Mouse (Mus musculus) forebrain, embryonic 14.5 days (tissue): ENCODE data around the gene Dlg1. TPM values are rescaled to one million over a fixed set of nuclear protein-coding genes. Genes with fewer than 3 reads are reported as not detected.

Experiments
- ATAC-seq: fragments of 200-750 bp; cut with Nextera tagmentation; 2 replicates; pipeline ENCODE4 v1.8.0; 2017; ENCODE audit warnings: mild to moderate bottlenecking, moderate library complexity
- DNase-seq: peaks from one replicate; pipeline ENCODE4 v3.0.0-alpha.2; 2015; ENCODE audit warnings: low spot score
- H3K27ac ChIP-seq: fragments of 300-500 bp; sonication (generic); 2 replicates; pipeline ENCODE4 v1.5.1; 2014; ENCODE audit warnings: low read depth, mild to moderate bottlenecking, control low read depth, low read length, moderate library complexity
- H3K27me3 ChIP-seq: fragments of 300-500 bp; sonication (generic); replicated peaks from 2 replicates; pipeline ENCODE4 v1.6.1; 2014; ENCODE audit warnings: low read length, control low read depth, mixed read lengths; ENCODE audit not compliant: control insufficient read depth, insufficient read depth
- H3K36me3 ChIP-seq: fragments of 300-500 bp; sonication (generic); 2 replicates; pipeline ENCODE4 v1.6.1; 2014; ENCODE audit warnings: low read length, control low read depth; ENCODE audit not compliant: control insufficient read depth, insufficient read depth
- H3K4me1 ChIP-seq: fragments of 300-500 bp; sonication (generic); 2 replicates; pipeline ENCODE4 v1.6.1; 2014; ENCODE audit warnings: antibody characterized with exemption, low read length, control low read depth; ENCODE audit not compliant: control insufficient read depth, insufficient read depth
- H3K4me2 ChIP-seq: fragments of 300-500 bp; sonication (generic); 2 replicates; pipeline ENCODE4 v1.6.1; 2014; ENCODE audit warnings: mild to moderate bottlenecking, control low read depth, low read length
- H3K4me3 ChIP-seq: fragments of 300-500 bp; sonication (generic); 2 replicates; pipeline ENCODE4 v1.5.1; 2014; ENCODE audit warnings: low read depth, low read length, control low read depth
- H3K9ac ChIP-seq: fragments of 300-500 bp; sonication (generic); 2 replicates; pipeline ENCODE4 v1.6.1; 2014; ENCODE audit warnings: mild to moderate bottlenecking, low read length, control low read depth, moderate library complexity
- H3K9me3 ChIP-seq: fragments of 300-500 bp; sonication (generic); replicated peaks from 2 replicates; pipeline ENCODE4 v1.6.1; 2016; ENCODE audit warnings: low read length, control low read depth, mixed read lengths; ENCODE audit not compliant: control insufficient read depth
- WGBS: fragments of 180-500 bp; shearing (Covaris S2); extraction: QIAGEN DNeasy Blood & Tissue Kit; methylation state at CpG from one replicate; pipeline ENCODE4 v1.1.7; 2014; 5-methylcytosine and 5-hydroxymethylcytosine counted together
- polyA plus RNA-seq: library from polyadenylated mRNA; unstranded; fragments of >200 nt; fragmentation: Nextera tagmentation; extraction: Ambion mirVana; gene quantifications from 2 replicates; pipeline ENCODE4 v1.2.1, GENCODE M21; 2014

Gene Dlg1
- polyA plus RNA-seq, 1 experiment from 2014 or later: 14.1 TPM

- ATAC-seq: no peak
- 74% methylated on average over 4 of the region's 4 CpGs for WGBS
- no peaks in the 10 kb centered on the region for H3K9me3 ChIP-seq
- H3K4me2 ChIP-seq: no peak overlapping the region
- no peaks in the 10 kb centered on the region for H3K36me3 ChIP-seq
- no peak overlapping the region for H3K9ac ChIP-seq
- no peaks in the 10 kb centered on the region for H3K4me1 ChIP-seq
- no peak for DNase-seq
- H3K4me3 ChIP-seq: no peak overlapping the region
- no peak overlapping the region for H3K27ac ChIP-seq
- H3K27me3 ChIP-seq: no peaks in the 10 kb centered on the region
Measured at GRCm38 (mm10) chr16:31905331-31905730, 242.1 kb downstream of the Dlg1 start.

- Histone ChIP-seq H3K9me3 (no peaks in the 10 kb centered on the region), H3K27ac (no peak overlapping the region), H3K4me3 (no peak overlapping the region), H3K4me2 (0 out of 2 replicates have a peak overlapping the region, but pooled peaks have one; percentile 8), H3K4me1 (no peaks in the 10 kb centered on the region), H3K9ac (no peak overlapping the region), H3K27me3 (no peaks in the 10 kb centered on the region), H3K36me3 (no peaks in the 10 kb centered on the region)
- WGBS: 29% methylated on average over 20 of the region's 20 CpGs
- ATAC-seq: no peak
- no peak for DNase-seq
Measured at GRCm38 (mm10) chr16:31905891-31906825, 242.9 kb downstream of the Dlg1 start.

GRCm38 (mm10) chr16:31906896-31907295, 243.7 kb downstream of the Dlg1 start:
- 20% methylated on average over 9 of the region's 9 CpGs for WGBS

DNA sequence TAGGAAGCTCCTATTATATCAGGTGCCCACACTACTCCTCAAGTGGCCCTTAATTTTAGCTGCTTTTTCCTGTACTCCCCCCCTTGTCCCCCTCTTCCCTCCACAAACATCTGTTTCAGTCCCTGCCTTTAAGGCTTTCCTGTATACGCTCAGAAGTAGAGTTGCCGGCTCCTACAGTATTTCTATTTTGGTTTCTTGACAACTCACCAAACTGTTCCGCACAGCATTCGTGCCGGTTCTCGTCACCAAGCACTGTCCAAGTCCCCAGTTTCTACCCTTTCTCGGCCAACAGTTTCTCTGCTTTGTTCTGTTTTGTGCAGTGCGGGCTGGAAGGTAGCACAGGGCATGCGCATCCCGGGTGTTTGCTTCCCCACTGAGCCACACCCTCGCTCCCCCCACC, 245.7 kb downstream of the Dlg1 start:
- Histone ChIP-seq H3K27me3 (no peaks in the 10 kb centered on the region), H3K4me1 (no peaks in the 10 kb centered on the region), H3K9me3 (no peaks in the 10 kb centered on the region), H3K9ac (no peak overlapping the region), H3K4me2 (no peak overlapping the region), H3K27ac (no peak overlapping the region), H3K36me3 (no peaks in the 10 kb centered on the region), H3K4me3 (no peak overlapping the region)
- DNase-seq (no peak), ATAC-seq (no peak)
- WGBS: 61% methylated on average over 11 of the region's 11 CpGs

More at GRCm38 (mm10) chr16:31906896-31907295, 243.7 kb downstream of the Dlg1 start:
- no peaks in the 10 kb centered on the region for H3K9me3 ChIP-seq
- H3K4me3 ChIP-seq: no peak overlapping the region
- H3K27ac ChIP-seq: no peak overlapping the region
- no peaks in the 10 kb centered on the region for H3K36me3 ChIP-seq
- 0 out of 2 replicates have a peak overlapping the region, but pooled peaks have one; percentile 8 for H3K4me2 ChIP-seq
- H3K4me1 ChIP-seq: no peaks in the 10 kb centered on the region
- no peaks in the 10 kb centered on the region for H3K27me3 ChIP-seq
- DNase-seq (no peak), ATAC-seq (no peak)
- H3K9ac ChIP-seq: no peak overlapping the region

GRCm38 (mm10) chr16:31910281-31910847, 247.1 kb downstream of the Dlg1 start:
- ATAC-seq (no peak), DNase-seq (no peak)
- WGBS: 84% methylated on average over 10 of the region's 10 CpGs
- no peaks in the 10 kb centered on the region for H3K27me3 ChIP-seq
- no peaks in the 10 kb centered on the region for H3K9me3 ChIP-seq
- no peak overlapping the region for H3K4me3 ChIP-seq
- H3K4me1 ChIP-seq: no peaks in the 10 kb centered on the region
- no peak overlapping the region for H3K9ac ChIP-seq
- H3K36me3 ChIP-seq: no peaks in the 10 kb centered on the region
- no peak overlapping the region for H3K4me2 ChIP-seq
- no peak overlapping the region for H3K27ac ChIP-seq

- no peak overlapping the region for H3K27ac ChIP-seq
- no peak overlapping the region for H3K9ac ChIP-seq
- H3K36me3 ChIP-seq: no peaks in the 10 kb centered on the region
- no peak for ATAC-seq
- no peak overlapping the region for H3K4me2 ChIP-seq
- DNase-seq: no peak
- H3K27me3 ChIP-seq: no peaks in the 10 kb centered on the region
- H3K9me3 ChIP-seq: no peaks in the 10 kb centered on the region
- 87% methylated on average over 11 of the region's 11 CpGs for WGBS
- H3K4me1 ChIP-seq: no peaks in the 10 kb centered on the region
- no peak overlapping the region for H3K4me3 ChIP-seq
Measured at GRCm38 (mm10) chr16:31917776-31918175, 254.5 kb downstream of the Dlg1 start.

GRCm38 (mm10) chr16:31918248-31918724, 255.0 kb downstream of the Dlg1 start:
- no peak overlapping the region for H3K4me3 ChIP-seq
- no peaks in the 10 kb centered on the region for H3K27me3 ChIP-seq
- H3K9me3 ChIP-seq: no peaks in the 10 kb centered on the region
- no peak overlapping the region for H3K27ac ChIP-seq
- peak overlapping the region; percentile 22; the same call in 1 of the 2 replicates for H3K4me2 ChIP-seq
- WGBS: 5% methylated on average over 14 of the region's 14 CpGs
- peak; percentile 70 for ATAC-seq
- no peaks in the 10 kb centered on the region for H3K36me3 ChIP-seq
- DNase-seq: peak; percentile 95
- H3K9ac ChIP-seq: peak overlapping the region; percentile 42
- no peaks in the 10 kb centered on the region for H3K4me1 ChIP-seq

DNA sequence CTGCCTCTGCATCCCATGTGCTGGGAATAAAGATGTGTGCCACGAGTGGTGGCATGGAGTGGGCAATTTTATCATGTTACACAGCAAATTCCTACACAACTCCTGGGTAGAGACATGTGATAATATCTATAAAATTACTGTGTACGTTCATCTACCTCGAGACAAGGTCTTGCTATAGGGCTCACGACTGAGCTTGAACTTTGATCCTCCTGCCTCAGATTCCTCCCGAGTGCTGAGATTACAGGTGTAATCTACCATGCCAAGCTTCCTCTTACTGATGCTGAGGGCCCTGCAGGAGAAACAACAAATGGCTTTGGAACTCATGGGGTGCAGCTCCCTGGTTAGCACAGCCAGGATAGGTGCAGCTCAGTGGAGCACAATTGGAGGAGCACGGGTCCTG, 261.1 kb downstream of the Dlg1 start:
- DNase-seq (no peak), ATAC-seq (no peak)
- no peaks in the 10 kb centered on the region for H3K36me3 ChIP-seq
- no peak overlapping the region for H3K4me2 ChIP-seq
- H3K4me3 ChIP-seq: no peak overlapping the region
- no peaks in the 10 kb centered on the region for H3K4me1 ChIP-seq
- H3K27ac ChIP-seq: no peak overlapping the region
- no peaks in the 10 kb centered on the region for H3K27me3 ChIP-seq
- H3K9ac ChIP-seq: no peak overlapping the region
- no peaks in the 10 kb centered on the region for H3K9me3 ChIP-seq
- WGBS: 84% methylated on average over 6 of the region's 6 CpGs
